Mouse (Mus musculus) thymus, adult 2 months (tissue): ENCODE measurements around the gene Jpt1. TPM values are rescaled to one million over a fixed set of nuclear protein-coding genes. Genes with fewer than 3 reads are reported as not detected.
"Not testable (repeated sequence)": the region's sequence is repeated elsewhere in the genome, so short reads cannot be mapped to it uniquely, and the experiment has no call there.

Experiments used
- DNase-seq: peaks from one replicate; pipeline ENCODE4 v3.0.0; 2021
- H3K27ac ChIP-seq: fragments of 200-500 bp; 2 replicates; pipeline ENCODE4 v1.5.1; 2012; ENCODE audit warnings: low read length, control low read depth; ENCODE audit not compliant: control insufficient read depth, insufficient read depth
- H3K27me3 ChIP-seq: fragments of 200-500 bp; 2 replicates; pipeline ENCODE4 v1.6.1; 2012; ENCODE audit warnings: mild to moderate bottlenecking, low read length, moderate library complexity, mixed read lengths; ENCODE audit not compliant: control insufficient read depth, insufficient read depth
- H3K36me3 ChIP-seq: fragments of 200-500 bp; 2 replicates; pipeline ENCODE4 v1.6.1; 2012; ENCODE audit warnings: mild to moderate bottlenecking, low read length, moderate library complexity; ENCODE audit not compliant: control insufficient read depth, insufficient read depth
- H3K4me1 ChIP-seq: fragments of 200-500 bp; replicated peaks from 2 replicates; pipeline ENCODE4 v1.6.1; 2012; ENCODE audit warnings: low read length; ENCODE audit not compliant: control insufficient read depth, insufficient read depth
- H3K4me3 ChIP-seq: fragments of 200-500 bp; 2 replicates; pipeline ENCODE4 v1.5.1; 2012; ENCODE audit warnings: mild to moderate bottlenecking, low read length, control low read depth, moderate library complexity; ENCODE audit not compliant: control insufficient read depth, insufficient read depth
- CTCF ChIP-seq: fragments of 200-500 bp; IDR thresholded peaks from 2 replicates; pipeline ENCODE4 v1.5.1; 2012; ENCODE audit warnings: mild to moderate bottlenecking, control low read depth, low read length, moderate library complexity, borderline replicate concordance; ENCODE audit not compliant: control insufficient read depth, poor library complexity, insufficient read depth; ENCODE audit errors: extremely low read depth
- POLR2A ChIP-seq: fragments of 200-500 bp; IDR thresholded peaks from 2 replicates; pipeline ENCODE4 v1.6.1; 2012; ENCODE audit warnings: mild to moderate bottlenecking, low read length, control low read depth, moderate library complexity; ENCODE audit not compliant: control insufficient read depth, poor library complexity, insufficient read depth; ENCODE audit errors: extremely low read depth
- WGBS: fragments of 180-500 bp; shearing (Covaris S2); methylation state at CpG from one replicate; pipeline ENCODE4 v1.1.7; 2018; 5-methylcytosine and 5-hydroxymethylcytosine counted together
- polyA plus RNA-seq: library from polyadenylated mRNA; depleted of rRNA; stranded (reverse); fragments of >200 nt; gene quantifications from 2 replicates; pipeline ENCODE4 v1.2.3, GENCODE M21; 2012

The Jpt1 gene
- polyA plus RNA-seq, 1 experiment: 686 TPM

GRCm38 (mm10) chr11:115536038-115536681 is 22.0 kb upstream of the Jpt1 start, which contains the start of gene Sumo2:
Gene Sumo2 (minus strand): TSS chr11:115536276.
- Histone ChIP-seq H3K36me3 (peaks cover 27% of the 10 kb centered on the region), H3K27ac (peak within 1 kb of the TSS; percentile 81), H3K27me3 (no peaks in the 10 kb centered on the region), H3K4me3 (peak within 1 kb of the TSS; percentile 99), H3K4me1 (peaks cover 7% of the 10 kb centered on the region)
- peak; percentile 99 for DNase-seq
- WGBS: 1% methylated on average over 69 of the region's 70 CpGs
- TF ChIP-seq CTCF (peak; percentile 66; the same call in 1 of the 2 replicates), POLR2A (peak; percentile 59)

GRCm38 (mm10) chr11:115535401-115536037 is 21.3 kb upstream of the Jpt1 start:
- no peak for TF ChIP-seq CTCF
- no peak for TF ChIP-seq POLR2A
- Histone ChIP-seq H3K4me3 (peak overlapping the region; percentile 99), H3K36me3 (peaks cover 30% of the 10 kb centered on the region), H3K27me3 (no peaks in the 10 kb centered on the region), H3K4me1 (peaks cover 7% of the 10 kb centered on the region), H3K27ac (peak overlapping the region; percentile 81)
- WGBS: under 1% methylated on average over 81 of the region's 84 CpGs
- peak; percentile 67 for DNase-seq

DNA sequence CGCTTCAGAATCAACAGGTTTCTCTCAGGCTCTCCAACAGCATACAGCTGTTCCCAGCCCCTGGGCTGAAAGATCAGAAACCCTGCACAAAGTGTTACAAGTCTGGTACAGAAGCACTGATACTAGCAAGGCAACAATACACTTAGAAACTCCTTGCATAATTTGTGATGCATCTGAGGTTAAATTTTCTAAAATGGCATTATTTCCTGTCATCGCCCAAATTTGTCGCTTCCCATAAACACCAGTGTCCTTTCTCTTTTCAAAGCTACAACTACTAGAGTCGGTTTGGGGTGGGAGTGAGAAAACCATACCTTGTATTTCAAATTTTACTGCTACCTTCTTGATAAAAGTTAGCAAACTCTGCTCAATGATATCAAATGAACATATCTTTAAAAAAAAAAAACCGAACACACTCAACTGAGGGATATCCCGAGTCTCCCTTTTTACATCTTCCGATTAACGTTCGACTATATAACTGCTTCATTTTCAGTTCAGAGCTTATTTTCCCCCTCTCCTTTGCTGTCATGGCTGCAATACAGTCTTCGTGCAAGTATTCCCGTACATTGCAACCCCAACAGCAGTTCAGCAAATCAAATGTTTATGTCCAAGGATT is 20.7 kb upstream of the Jpt1 start:
- Histone ChIP-seq H3K4me3 (peak overlapping the region; percentile 99), H3K27ac (peak overlapping the region; percentile 81), H3K4me1 (peaks cover 7% of the 10 kb centered on the region), H3K36me3 (peaks cover 36% of the 10 kb centered on the region), H3K27me3 (no peaks in the 10 kb centered on the region)
- TF ChIP-seq POLR2A (no peak), CTCF (no peak)
- WGBS: under 1% methylated on average over 11 of the region's 11 CpGs
- no peak for DNase-seq

- not testable (repeated sequence) for H3K4me3 ChIP-seq, H3K27me3 ChIP-seq, DNase-seq, H3K27ac ChIP-seq, H3K4me1 ChIP-seq
- WGBS: 96% methylated on average over 3 of the region's 3 CpGs
- H3K36me3 ChIP-seq: peaks cover 80% of the 10 kb centered on the region
Measured at GRCm38 (mm10) chr11:115526446-115526845, 12.3 kb upstream of the Jpt1 start.

DNA sequence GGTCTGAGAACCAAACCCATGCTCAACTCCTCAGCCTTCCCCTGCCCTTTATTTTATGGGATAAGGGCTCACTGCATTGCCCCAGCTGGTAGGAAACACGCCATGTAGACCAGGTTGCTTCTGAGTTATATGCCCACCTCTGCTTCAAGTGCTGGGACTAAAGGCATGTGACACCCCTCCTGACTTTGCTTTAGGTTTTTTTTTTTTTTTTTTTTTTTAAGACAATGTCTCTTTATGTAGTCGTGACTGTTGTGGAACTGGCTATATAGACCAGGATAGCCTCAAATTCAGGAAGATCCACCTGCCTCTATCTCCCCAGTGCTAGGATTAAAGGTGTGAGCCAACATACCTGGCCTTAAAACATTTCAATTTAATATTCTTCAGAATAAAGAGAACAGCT is 8.5 kb upstream of the Jpt1 start:
- DNase-seq: no peak
- H3K4me3 ChIP-seq: no peak overlapping the region
- H3K27me3 ChIP-seq: no peaks in the 10 kb centered on the region
- WGBS: 90% methylated on average over 2 of the region's 2 CpGs
- no peaks in the 10 kb centered on the region for H3K4me1 ChIP-seq
- peaks cover 52% of the 10 kb centered on the region for H3K36me3 ChIP-seq
- no peak for TF ChIP-seq POLR2A
- TF ChIP-seq CTCF: no peak
- H3K27ac ChIP-seq: no peak overlapping the region

- Histone ChIP-seq H3K27me3 (no peaks in the 10 kb centered on the region), H3K4me1 (no peaks in the 10 kb centered on the region), H3K36me3 (peaks cover 48% of the 10 kb centered on the region), H3K27ac (no peak overlapping the region), H3K4me3 (no peak overlapping the region)
- no peak for DNase-seq
- 98% methylated on average over 2 of the region's 2 CpGs for WGBS
- no peak for TF ChIP-seq CTCF
- TF ChIP-seq POLR2A: no peak
Measured at GRCm38 (mm10) chr11:115522238-115522637, 8.1 kb upstream of the Jpt1 start.

DNA sequence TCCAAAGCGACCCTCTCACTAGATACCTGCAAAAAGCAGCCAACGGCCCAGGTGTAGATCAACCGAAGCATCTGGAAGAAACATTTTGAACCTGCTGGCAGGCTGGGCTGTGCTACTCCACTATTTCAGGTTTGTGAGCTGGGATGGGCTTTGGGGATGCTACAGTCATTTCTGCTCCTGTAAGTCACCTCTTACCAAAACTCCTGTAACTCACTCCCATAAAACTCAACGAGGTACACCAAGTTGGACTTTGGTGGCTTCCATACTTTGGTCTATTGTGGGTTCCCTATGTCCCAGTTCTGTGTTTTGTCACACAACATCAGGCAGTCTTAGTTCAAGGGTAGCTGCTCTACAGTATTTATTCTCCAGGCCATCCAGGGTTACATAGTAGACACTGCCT is 6.9 kb upstream of the Jpt1 start:
- no peaks in the 10 kb centered on the region for H3K4me1 ChIP-seq
- no peak for DNase-seq
- H3K4me3 ChIP-seq: no peak overlapping the region
- peaks cover 36% of the 10 kb centered on the region for H3K36me3 ChIP-seq
- TF ChIP-seq POLR2A (no peak), CTCF (no peak)
- H3K27ac ChIP-seq: no peak overlapping the region
- H3K27me3 ChIP-seq: no peaks in the 10 kb centered on the region
- 87% methylated on average over 4 of the region's 4 CpGs for WGBS
